Mouse (Mus musculus): Measurements from ENCODE around the gene Ate1.

DNA sequence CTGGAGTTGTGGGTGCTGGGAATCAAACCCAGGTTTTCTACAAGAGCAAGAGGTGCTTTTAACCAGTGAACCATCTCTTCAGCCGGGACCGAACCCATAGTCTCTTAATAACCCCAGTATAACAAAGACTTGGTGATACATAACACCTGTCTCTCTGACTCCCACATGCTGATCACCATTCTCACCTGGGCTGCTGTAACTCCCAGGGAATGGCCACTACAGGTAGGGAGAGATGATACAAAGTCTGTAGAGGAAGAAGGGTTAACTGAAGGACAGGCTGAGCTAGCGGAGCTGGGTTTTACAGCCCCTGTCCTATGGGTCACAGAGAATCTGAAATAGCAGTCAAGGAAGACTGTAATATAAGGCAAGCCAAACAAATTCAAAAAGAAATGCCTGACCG is 23.0 kb upstream of the Ate1 start:
- TF ChIP-seq CTCF (IDR thresholded peaks at IDR 0.05; ENCODE audit: low read depth, low read length) (no peak), EP300 (IDR thresholded peaks at IDR 0.05; ENCODE audit: insufficient read depth, low read depth, low read length) (no peak)
